Mouse (Mus musculus): ENCODE measurements around the gene Palld. TPM values are rescaled to one million over a fixed set of nuclear protein-coding genes. Genes with fewer than 3 reads are reported as not detected.

Gene Palld
- polyA plus RNA-seq, 1 experiment from 2014 or later, result 17.3 TPM

DNA sequence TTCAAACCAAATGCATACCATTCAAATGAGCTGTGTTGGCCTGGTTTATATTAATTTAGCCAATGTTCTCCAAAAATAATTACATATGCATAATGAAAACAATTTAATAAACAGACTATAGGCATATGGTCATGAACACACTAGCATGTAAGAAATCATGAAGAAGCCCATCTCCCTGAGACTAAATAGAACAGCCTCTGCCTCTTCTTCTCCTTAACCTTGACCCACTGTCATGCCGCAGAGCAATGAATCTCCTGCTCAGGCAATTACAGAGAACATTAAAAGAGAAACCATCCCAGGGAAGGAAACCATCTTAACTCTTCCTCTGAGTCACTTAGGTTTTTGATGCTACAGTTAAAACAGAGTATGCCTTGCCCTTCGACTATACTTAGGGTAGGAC, 262.9 kb downstream of the Palld start:
- no peaks in the 10 kb centered on the region for H3K36me3 ChIP-seq (replicated peaks; ENCODE audit: control insufficient read depth, insufficient read depth)
- no peaks in the 10 kb centered on the region for H3K9me3 ChIP-seq (ENCODE audit: control insufficient read depth, low read length)
- H3K9ac ChIP-seq, result no peak overlapping the region
- H3K27me3 ChIP-seq (ENCODE audit: control insufficient read depth, insufficient read depth, low read length), result no peaks in the 10 kb centered on the region
- no peak for ATAC-seq (ENCODE audit: low FRiP score)
- no peak for DNase-seq (ENCODE audit: low spot score)
- 90% methylated on average over 2 of the region's 2 CpGs for WGBS
- H3K27ac ChIP-seq, result no peak overlapping the region
- H3K4me3 ChIP-seq (replicated peaks; ENCODE audit: low read length), result no peak overlapping the region
- no peaks in the 10 kb centered on the region for H3K4me1 ChIP-seq (replicated peaks; ENCODE audit: control insufficient read depth, insufficient read depth, low read length)
- no peak overlapping the region for H3K4me2 ChIP-seq (replicated peaks)

DNA sequence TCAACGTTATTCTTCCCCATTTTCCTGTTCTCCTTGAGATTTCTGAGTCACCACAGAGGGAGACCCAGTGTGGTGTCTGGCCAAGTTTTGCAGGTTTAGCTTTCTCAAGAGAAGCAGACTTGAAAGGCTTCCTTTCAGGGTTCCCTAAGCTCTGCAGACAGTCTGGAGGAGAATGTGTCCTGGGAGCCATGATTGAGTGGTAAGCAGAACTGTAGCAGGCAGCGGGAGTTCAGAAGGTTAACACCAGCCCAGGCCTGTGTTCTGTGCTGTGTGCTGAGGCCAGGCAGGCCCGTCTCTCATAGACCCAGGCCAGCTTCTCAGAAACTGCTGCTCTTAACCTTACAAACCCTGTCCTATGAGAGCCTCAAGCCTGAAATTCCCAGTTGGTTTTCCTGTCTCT, 263.5 kb downstream of the Palld start:
- Histone ChIP-seq H3K27ac (no peak overlapping the region), H3K4me1 (replicated peaks; ENCODE audit: control insufficient read depth, insufficient read depth, low read length) (no peaks in the 10 kb centered on the region), H3K9ac (no peak overlapping the region), H3K36me3 (replicated peaks; ENCODE audit: control insufficient read depth, insufficient read depth) (no peaks in the 10 kb centered on the region), H3K27me3 (ENCODE audit: control insufficient read depth, insufficient read depth, low read length) (no peaks in the 10 kb centered on the region), H3K4me2 (replicated peaks) (no peak overlapping the region), H3K9me3 (ENCODE audit: control insufficient read depth, low read length) (no peaks in the 10 kb centered on the region), H3K4me3 (replicated peaks; ENCODE audit: low read length) (no peak overlapping the region)
- no peak for DNase-seq (ENCODE audit: low spot score)
- no peak for ATAC-seq (ENCODE audit: low FRiP score)
- 58% methylated on average over 3 of the region's 3 CpGs for WGBS

- Histone ChIP-seq H3K9me3 (ENCODE audit: control insufficient read depth, low read length) (no peaks in the 10 kb centered on the region), H3K4me2 (replicated peaks) (no peak overlapping the region), H3K36me3 (replicated peaks; ENCODE audit: control insufficient read depth, insufficient read depth) (no peaks in the 10 kb centered on the region), H3K4me3 (replicated peaks; ENCODE audit: low read length) (no peak overlapping the region), H3K27me3 (ENCODE audit: control insufficient read depth, insufficient read depth, low read length) (no peaks in the 10 kb centered on the region), H3K4me1 (replicated peaks; ENCODE audit: control insufficient read depth, insufficient read depth, low read length) (no peaks in the 10 kb centered on the region), H3K27ac (no peak overlapping the region), H3K9ac (no peak overlapping the region)
- WGBS, result 91% methylated on average over 4 of the region's 4 CpGs
- ATAC-seq (ENCODE audit: low FRiP score), result no peak
- DNase-seq (ENCODE audit: low spot score), result no peak
Observed at GRCm38 (mm10) chr8:61637736-61638135, 264.8 kb downstream of the Palld start.

DNA sequence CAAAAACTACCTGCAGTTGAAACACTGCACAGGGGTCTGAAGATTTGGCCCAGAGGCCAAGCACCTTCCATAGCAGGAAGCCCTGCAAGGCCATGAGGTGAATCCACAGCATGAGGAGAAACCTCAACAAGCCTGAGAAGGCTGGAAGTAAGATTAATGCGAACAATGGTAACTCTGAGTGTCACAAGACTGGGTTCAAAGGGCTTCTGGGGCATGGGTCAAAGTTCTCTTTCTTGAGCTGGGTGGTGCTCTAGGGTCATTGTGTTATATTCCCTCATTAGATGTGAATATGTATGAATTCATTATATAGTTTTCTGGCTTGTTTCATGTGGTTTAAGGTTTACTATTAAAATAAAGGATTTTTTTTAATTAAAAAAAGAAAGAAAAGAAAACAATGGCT, 267.7 kb downstream of the Palld start:
- no peaks in the 10 kb centered on the region for H3K4me1 ChIP-seq (replicated peaks; ENCODE audit: control insufficient read depth, insufficient read depth, low read length)
- H3K4me2 ChIP-seq (replicated peaks), result no peak overlapping the region
- no peaks in the 10 kb centered on the region for H3K27me3 ChIP-seq (ENCODE audit: control insufficient read depth, insufficient read depth, low read length)
- no peak overlapping the region for H3K4me3 ChIP-seq (replicated peaks; ENCODE audit: low read length)
- ATAC-seq (ENCODE audit: low FRiP score) (no peak), DNase-seq (ENCODE audit: low spot score) (no peak)
- no peak overlapping the region for H3K27ac ChIP-seq
- 57% methylated on average over 1 of the region's 1 CpGs for WGBS
- no peaks in the 10 kb centered on the region for H3K9me3 ChIP-seq (ENCODE audit: control insufficient read depth, low read length)
- H3K36me3 ChIP-seq (replicated peaks; ENCODE audit: control insufficient read depth, insufficient read depth), result no peaks in the 10 kb centered on the region
- no peak overlapping the region for H3K9ac ChIP-seq

DNA sequence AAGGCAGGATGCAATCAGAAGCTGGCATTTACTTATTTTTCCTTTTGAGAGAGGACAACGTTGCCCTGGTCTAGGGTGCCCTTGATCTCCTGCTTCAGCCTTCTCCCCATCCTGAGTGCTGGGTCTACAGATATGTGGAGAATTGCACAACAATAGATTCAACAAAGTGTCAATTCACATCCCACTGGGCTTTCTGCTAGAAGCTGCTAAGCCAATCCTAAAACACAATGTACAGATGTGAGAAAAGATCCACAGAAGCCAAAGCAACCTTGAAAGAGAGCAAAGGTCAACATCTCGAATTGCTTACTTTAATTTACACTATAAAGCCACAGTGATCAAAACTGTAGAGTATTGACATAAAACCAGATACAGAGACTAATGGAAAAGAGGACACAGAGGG, 270.2 kb downstream of the Palld start:
- no peaks in the 10 kb centered on the region for H3K4me1 ChIP-seq (replicated peaks; ENCODE audit: control insufficient read depth, insufficient read depth, low read length)
- no peaks in the 10 kb centered on the region for H3K27me3 ChIP-seq (ENCODE audit: control insufficient read depth, insufficient read depth, low read length)
- H3K36me3 ChIP-seq (replicated peaks; ENCODE audit: control insufficient read depth, insufficient read depth), result no peaks in the 10 kb centered on the region
- H3K27ac ChIP-seq, result no peak overlapping the region
- WGBS, result 65% methylated on average over 2 of the region's 2 CpGs
- DNase-seq (ENCODE audit: low spot score) (no peak), ATAC-seq (ENCODE audit: low FRiP score) (no peak)
- H3K9me3 ChIP-seq (ENCODE audit: control insufficient read depth, low read length), result no peaks in the 10 kb centered on the region
- H3K4me2 ChIP-seq (replicated peaks), result no peak overlapping the region
- H3K9ac ChIP-seq, result no peak overlapping the region
- H3K4me3 ChIP-seq (replicated peaks; ENCODE audit: low read length), result no peak overlapping the region

GRCm38 (mm10) chr8:61629631-61629968, 272.9 kb downstream of the Palld start:
- 59% methylated on average over 1 of the region's 1 CpGs for WGBS
- Histone ChIP-seq H3K9ac (no peak overlapping the region), H3K27ac (no peak overlapping the region), H3K27me3 (ENCODE audit: control insufficient read depth, insufficient read depth, low read length) (no peaks in the 10 kb centered on the region), H3K9me3 (ENCODE audit: control insufficient read depth, low read length) (no peaks in the 10 kb centered on the region), H3K4me2 (replicated peaks) (no peak overlapping the region), H3K4me1 (replicated peaks; ENCODE audit: control insufficient read depth, insufficient read depth, low read length) (no peaks in the 10 kb centered on the region), H3K36me3 (replicated peaks; ENCODE audit: control insufficient read depth, insufficient read depth) (no peaks in the 10 kb centered on the region), H3K4me3 (replicated peaks; ENCODE audit: low read length) (no peak overlapping the region)
- ATAC-seq (ENCODE audit: low FRiP score) (peak; percentile 57; the same call in 1 of the 2 replicates), DNase-seq (ENCODE audit: low spot score) (no peak)

- Histone ChIP-seq H3K4me1 (replicated peaks; ENCODE audit: control insufficient read depth, insufficient read depth, low read length) (no peaks in the 10 kb centered on the region), H3K27ac (no peak overlapping the region), H3K27me3 (ENCODE audit: control insufficient read depth, insufficient read depth, low read length) (no peaks in the 10 kb centered on the region), H3K9ac (no peak overlapping the region), H3K9me3 (ENCODE audit: control insufficient read depth, low read length) (no peaks in the 10 kb centered on the region), H3K4me3 (replicated peaks; ENCODE audit: low read length) (no peak overlapping the region), H3K4me2 (replicated peaks) (no peak overlapping the region), H3K36me3 (replicated peaks; ENCODE audit: control insufficient read depth, insufficient read depth) (no peaks in the 10 kb centered on the region)
- WGBS, result 82% methylated on average over 3 of the region's 3 CpGs
- ATAC-seq (ENCODE audit: low FRiP score) (peak; percentile 78), DNase-seq (ENCODE audit: low spot score) (peak; percentile 37)
Observed at GRCm38 (mm10) chr8:61628938-61629630, 273.4 kb downstream of the Palld start.

DNA sequence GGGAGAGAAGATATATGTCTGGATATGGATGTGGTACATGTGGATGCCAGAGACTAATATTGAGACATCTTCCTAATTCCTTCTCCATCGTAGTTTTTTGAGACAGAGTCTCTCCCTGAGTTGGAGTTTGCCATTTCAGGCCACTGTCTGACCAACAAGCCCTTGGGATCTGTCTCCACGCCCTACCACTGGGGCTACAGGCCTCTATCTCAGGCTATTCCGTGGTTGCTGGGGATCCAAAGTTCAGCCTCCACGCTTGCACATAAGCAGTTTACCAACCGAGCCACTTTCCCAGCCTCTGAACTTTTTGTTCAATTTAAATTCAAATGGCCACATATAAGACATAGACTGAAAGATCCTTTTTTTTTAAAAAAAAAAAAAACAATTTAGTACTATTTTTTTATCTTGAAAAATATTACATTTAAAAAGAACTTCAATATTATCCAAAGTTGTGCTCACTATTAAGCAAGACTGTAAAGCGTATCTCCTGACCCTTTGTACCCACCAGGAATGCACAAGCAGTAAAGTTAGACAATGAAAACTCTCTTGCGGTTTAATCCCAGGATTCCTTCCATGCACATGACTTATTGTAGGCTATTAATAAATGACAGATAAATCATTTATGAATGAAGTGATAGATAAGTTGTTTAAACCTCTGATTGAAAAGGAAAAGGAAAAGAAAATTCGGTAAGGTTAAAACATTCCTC, 276.1 kb downstream of the Palld start:
- no peaks in the 10 kb centered on the region for H3K9me3 ChIP-seq (ENCODE audit: control insufficient read depth, low read length)
- H3K27ac ChIP-seq, result no peak overlapping the region
- no peaks in the 10 kb centered on the region for H3K27me3 ChIP-seq (ENCODE audit: control insufficient read depth, insufficient read depth, low read length)
- H3K4me1 ChIP-seq (replicated peaks; ENCODE audit: control insufficient read depth, insufficient read depth, low read length), result no peaks in the 10 kb centered on the region
- H3K36me3 ChIP-seq (replicated peaks; ENCODE audit: control insufficient read depth, insufficient read depth), result no peaks in the 10 kb centered on the region
- WGBS, result 94% methylated on average over 8 of the region's 8 CpGs
- DNase-seq (ENCODE audit: low spot score), result no peak
- H3K4me2 ChIP-seq (replicated peaks), result no peak overlapping the region
- no peak for ATAC-seq (ENCODE audit: low FRiP score)
- no peak overlapping the region for H3K4me3 ChIP-seq (replicated peaks; ENCODE audit: low read length)
- H3K9ac ChIP-seq, result no peak overlapping the region

- Histone ChIP-seq H3K4me3 (replicated peaks; ENCODE audit: low read length) (no peak overlapping the region), H3K9ac (no peak overlapping the region), H3K36me3 (replicated peaks; ENCODE audit: control insufficient read depth, insufficient read depth) (no peaks in the 10 kb centered on the region), H3K27me3 (ENCODE audit: control insufficient read depth, insufficient read depth, low read length) (no peaks in the 10 kb centered on the region), H3K4me1 (replicated peaks; ENCODE audit: control insufficient read depth, insufficient read depth, low read length) (no peaks in the 10 kb centered on the region), H3K9me3 (ENCODE audit: control insufficient read depth, low read length) (no peaks in the 10 kb centered on the region), H3K4me2 (replicated peaks) (no peak overlapping the region), H3K27ac (no peak overlapping the region)
- 86% methylated on average over 8 of the region's 8 CpGs for WGBS
- no peak for ATAC-seq (ENCODE audit: low FRiP score)
- no peak for DNase-seq (ENCODE audit: low spot score)
Observed at GRCm38 (mm10) chr8:61625656-61626210, 276.8 kb downstream of the Palld start.
